Mouse (Mus musculus) left cerebral cortex, adult 11 months (tissue): ENCODE results near the gene Tmem178.

Experiments
- DNase-seq: peaks from one replicate; pipeline ENCODE4 v3.0.0; 2022; ENCODE audit warnings: low spot score

Gene Tmem178

GRCm38 (mm10) chr17:80944530-80945198 is at the start of gene Tmem178:
Gene Tmem178 (plus strand): TSS chr17:80944632.
- no peak for DNase-seq

GRCm38 (mm10) chr17:80896481-80896880 is 48.0 kb upstream of the Tmem178 start:
- no peak for DNase-seq

- no peak for DNase-seq
These were observed 46.6 kb upstream of the Tmem178 start for GRCm38 (mm10) chr17:80897709-80898440.

GRCm38 (mm10) chr17:80899513-80900199 is 44.8 kb upstream of the Tmem178 start:
- no peak for DNase-seq

- DNase-seq, result no peak
These were observed 44.3 kb upstream of the Tmem178 start for GRCm38 (mm10) chr17:80900200-80900520.

- DNase-seq, result no peak
These were observed 42.5 kb upstream of the Tmem178 start for GRCm38 (mm10) chr17:80901885-80902284.

GRCm38 (mm10) chr17:80903121-80903875 is 41.1 kb upstream of the Tmem178 start:
- DNase-seq, result no peak

- DNase-seq, result no peak
These were observed 40.4 kb upstream of the Tmem178 start for GRCm38 (mm10) chr17:80904061-80904460.

GRCm38 (mm10) chr17:80915666-80916065 is 28.8 kb upstream of the Tmem178 start:
- DNase-seq, result no peak

- no peak for DNase-seq
These were observed 25.2 kb upstream of the Tmem178 start for GRCm38 (mm10) chr17:80919261-80919660.

- DNase-seq, result no peak
These were observed 22.9 kb upstream of the Tmem178 start for GRCm38 (mm10) chr17:80921286-80922134.

GRCm38 (mm10) chr17:80925554-80925953 is 18.9 kb upstream of the Tmem178 start:
- DNase-seq, result no peak

GRCm38 (mm10) chr17:80927151-80927550 is 17.3 kb upstream of the Tmem178 start:
- no peak for DNase-seq

- no peak for DNase-seq
These were observed 11.7 kb upstream of the Tmem178 start for GRCm38 (mm10) chr17:80932716-80933115.

GRCm38 (mm10) chr17:80933401-80934029 is 10.9 kb upstream of the Tmem178 start:
- no peak for DNase-seq

GRCm38 (mm10) chr17:80935807-80936519 is 8.5 kb upstream of the Tmem178 start:
- no peak for DNase-seq

- DNase-seq, result no peak
These were observed 7.9 kb upstream of the Tmem178 start for GRCm38 (mm10) chr17:80936521-80936920.

GRCm38 (mm10) chr17:80939833-80940232 is 4.6 kb upstream of the Tmem178 start:
- DNase-seq, result no peak

- DNase-seq, result no peak
These were observed 2.6 kb upstream of the Tmem178 start for GRCm38 (mm10) chr17:80941857-80942256.

GRCm38 (mm10) chr17:80943835-80944529 is 450 bp upstream of the Tmem178 start:
- no peak for DNase-seq
